Mouse (Mus musculus) heart, adult 10 weeks (tissue): ENCODE measurements around the gene Prdm1. TPM values are rescaled to one million over a fixed set of nuclear protein-coding genes. Genes with fewer than 3 reads are reported as not detected.

Experiments used
- polyA plus RNA-seq: library from polyadenylated mRNA; stranded (reverse); fragments of 350-450 nt; fragmentation: Illumina TruSeq; extraction: RNeasy Lipid Tissue Mini Kit (QIAGEN cat#74804); gene quantifications from one replicate; pipeline ENCODE4 v1.2.3, GENCODE M21; 2014; ENCODE audit warnings: low read depth, low replicate concordance

Gene Prdm1
- polyA plus RNA-seq: 1.7 TPM

DNA sequence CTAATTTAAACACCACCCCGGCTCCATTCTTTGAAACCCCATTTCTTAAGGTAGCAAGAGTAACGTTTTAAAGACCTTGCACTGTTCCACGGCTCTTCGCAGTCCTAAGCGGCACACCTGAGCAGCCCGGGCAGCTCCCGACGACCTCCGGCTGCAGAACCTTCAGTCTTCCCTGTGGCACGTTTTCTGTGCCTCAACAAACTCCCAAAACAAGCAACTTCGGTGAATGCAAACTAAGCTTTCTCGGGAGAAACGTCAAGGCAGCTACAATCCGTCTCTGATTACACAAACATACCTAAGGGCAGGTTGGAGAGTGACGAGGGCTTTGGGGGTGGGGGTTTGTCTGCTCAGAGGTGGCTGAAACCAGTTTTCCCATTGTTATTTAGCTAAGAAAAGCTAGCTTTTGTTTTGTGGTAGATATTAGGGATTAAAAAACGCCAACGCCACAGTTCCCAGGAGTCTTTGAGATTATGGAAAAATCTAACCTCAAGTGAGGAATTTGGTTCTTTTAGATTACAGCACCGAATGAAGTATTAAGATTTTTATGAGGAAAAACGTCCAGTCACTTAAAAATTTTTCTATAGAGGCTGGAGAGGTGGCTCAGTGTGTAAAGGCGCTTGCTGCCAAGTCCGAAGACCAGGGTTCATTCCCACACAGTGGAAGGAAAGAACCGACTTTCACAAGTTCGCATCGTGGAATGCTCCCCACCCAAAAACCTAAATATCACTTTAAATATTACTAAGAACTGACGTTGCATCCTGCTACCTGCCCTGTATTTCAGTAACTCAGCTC is at the start of gene Prdm1:
Gene Prdm1, minus strand, starts transcription at position 211 of the 792 bp plus-strand sequence.

